Mouse (Mus musculus) brain, embryonic 14.5 days (tissue): Measurements from ENCODE around the gene Spsb2.

Source experiments
- CTCF ChIP-seq: fragments of 200-500 bp; IDR thresholded peaks from 2 replicates; pipeline ENCODE4 v1.5.1; 2012; ENCODE audit warnings: inconsistent platforms, mild to moderate bottlenecking, moderate library complexity, borderline replicate concordance; ENCODE audit not compliant: insufficient read depth, insufficient read length; ENCODE audit errors: extremely low read depth
- POLR2A ChIP-seq: fragments of 200-500 bp; IDR thresholded peaks from 2 replicates; pipeline ENCODE4 v1.6.1; 2012; ENCODE audit warnings: mild to moderate bottlenecking, inconsistent platforms, borderline replicate concordance; ENCODE audit not compliant: poor library complexity, insufficient read depth, insufficient read length, severe bottlenecking; ENCODE audit errors: extremely low read depth

DNA sequence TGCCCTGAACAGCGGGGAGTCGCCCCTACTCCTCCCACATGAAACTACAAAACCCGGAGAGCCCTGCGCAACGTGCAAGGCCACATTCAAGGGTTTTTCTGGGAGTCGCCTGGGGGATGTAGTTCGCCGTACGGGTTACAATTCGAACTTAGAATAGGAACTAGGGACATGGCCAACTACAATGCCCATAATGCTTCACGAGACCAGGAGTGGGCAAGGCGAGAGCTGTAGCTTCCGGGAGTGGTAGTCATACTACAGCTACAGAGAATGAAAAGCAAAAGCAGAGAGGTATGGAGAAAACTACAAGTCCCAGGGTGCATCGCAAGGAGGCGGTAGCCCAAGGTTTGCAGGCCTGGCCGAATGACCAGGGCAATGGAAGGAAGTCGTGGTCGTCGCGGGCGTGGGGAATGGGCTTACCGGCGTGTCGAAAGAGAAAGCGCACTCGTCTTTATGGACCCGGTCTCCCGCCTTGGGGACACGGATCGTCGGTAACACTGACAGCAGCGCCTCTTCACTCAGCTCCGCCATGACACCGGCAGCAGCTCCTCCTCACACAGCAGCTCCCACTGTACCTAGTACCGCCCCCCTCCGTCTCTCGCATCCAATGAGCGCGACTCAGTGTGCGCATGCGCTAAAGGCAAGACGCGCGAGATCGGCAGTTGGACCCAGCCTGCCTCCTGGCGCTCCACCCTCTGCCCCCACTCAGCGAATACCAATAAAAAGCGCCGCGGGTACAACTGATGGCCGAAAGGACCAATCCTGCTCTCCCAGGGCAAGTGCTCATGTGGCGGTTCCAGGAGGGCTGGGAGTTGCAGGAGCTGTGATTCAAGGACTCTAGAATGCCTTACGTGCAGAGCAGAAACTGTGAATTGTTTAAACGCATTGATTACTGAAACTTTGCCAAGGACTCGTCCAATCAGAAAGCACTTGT lies 20.7 kb downstream of the Spsb2 start, which contains the start of the genes Usp5 and Cdca3:
- TF ChIP-seq CTCF (0 out of 2 replicates have a peak, but pooled peaks have one; percentile 8), POLR2A (peak; percentile 84; the same call in 1 of the 2 replicates)
